Mouse (Mus musculus) cerebellum, adult 8-10 months (tissue): ENCODE results near the gene Atg9a.

Experiments used
- DNase-seq: peaks from one replicate; pipeline ENCODE4 v3.0.0; 2022

Atg9a gene

DNA sequence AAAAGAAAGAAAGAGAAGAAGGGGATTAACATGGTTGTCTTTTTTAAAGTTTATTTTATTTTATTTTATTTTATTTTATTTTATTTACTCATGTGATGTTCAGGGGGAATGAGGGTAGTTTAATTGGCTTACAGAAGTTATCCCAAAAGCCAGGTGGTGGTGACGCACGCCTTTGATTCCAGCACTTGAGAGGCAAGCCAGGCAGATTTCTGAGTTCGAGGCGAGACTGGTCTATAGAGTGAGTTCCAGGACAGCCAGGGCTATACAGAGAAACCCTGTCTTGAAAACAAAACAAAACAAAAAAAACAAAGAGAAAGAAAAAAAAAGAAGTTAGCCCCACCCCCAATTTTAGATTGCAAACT lies 31.8 kb downstream of the Atg9a start:
- no peak for DNase-seq

DNA sequence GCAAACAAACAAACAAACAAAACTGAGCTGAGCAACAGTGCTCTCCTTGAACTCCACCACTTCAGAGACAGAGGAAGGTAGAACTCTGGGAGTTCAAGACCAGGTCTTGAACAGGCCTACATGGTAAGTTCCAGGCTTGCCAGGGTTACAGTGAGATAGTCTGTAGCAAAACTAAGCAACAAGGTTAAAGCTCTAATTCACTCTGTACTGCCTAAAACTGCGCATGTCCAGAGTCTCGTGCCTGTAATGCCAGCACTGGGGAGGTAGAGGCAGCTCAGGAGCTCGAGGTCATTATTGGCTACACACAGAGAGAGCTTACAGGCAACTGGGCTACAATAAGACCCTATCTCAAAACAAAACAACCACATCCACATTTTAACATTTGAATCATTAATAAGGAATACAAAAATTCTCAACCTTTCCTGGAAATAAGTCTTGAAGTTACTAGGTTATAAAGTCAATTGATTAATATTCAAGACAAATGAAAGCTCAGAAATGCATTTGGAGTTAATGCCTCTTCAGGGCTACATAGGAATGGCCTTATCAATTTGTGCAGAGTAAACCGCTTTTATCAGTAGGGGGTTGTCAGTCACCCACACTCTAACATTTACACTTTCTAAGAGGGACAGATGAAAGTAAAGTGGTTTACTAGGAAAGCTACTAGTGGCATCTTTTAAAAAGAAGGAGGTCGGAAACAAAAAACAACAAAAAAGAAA lies 32.3 kb downstream of the Atg9a start:
- no peak for DNase-seq

DNA sequence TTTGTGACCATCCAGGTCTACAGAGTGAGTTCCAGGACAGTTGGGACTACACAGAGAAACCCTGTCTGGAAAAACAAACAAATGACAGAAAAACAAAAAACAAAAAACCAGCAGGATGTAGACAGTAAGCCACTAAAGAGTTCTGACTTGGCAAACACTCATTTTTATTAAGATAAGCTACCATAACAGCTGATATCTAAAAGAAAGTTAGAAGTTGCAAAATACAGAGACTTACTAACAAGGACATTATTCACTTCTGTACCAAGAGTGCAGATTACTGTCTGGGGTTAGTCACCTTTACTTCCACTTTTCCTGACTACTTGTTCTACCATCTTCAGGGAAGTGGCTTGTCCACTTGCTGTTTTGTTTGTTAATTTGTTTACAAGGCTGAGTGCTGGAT lies 33.0 kb downstream of the Atg9a start:
- no peak for DNase-seq

DNA sequence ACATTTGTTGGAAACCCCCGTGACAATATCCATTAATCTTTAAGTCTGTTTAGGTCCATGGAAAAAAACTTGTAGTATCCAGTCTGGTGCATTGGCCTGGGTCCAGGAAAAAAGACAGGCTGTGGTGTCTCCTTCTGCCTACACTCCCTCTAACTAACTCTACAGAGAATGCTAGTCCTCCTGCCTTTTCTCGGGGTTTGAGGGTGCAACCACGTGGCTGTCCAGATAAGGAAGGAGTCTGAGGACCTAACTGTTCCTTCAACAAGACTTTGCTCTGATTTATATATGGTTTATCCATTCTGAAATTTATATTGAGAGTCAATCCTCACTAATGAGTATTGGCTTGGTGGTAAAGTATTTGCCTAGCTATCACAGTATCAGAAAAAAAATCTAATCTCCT lies 36.2 kb downstream of the Atg9a start:
- DNase-seq, result no peak

DNA sequence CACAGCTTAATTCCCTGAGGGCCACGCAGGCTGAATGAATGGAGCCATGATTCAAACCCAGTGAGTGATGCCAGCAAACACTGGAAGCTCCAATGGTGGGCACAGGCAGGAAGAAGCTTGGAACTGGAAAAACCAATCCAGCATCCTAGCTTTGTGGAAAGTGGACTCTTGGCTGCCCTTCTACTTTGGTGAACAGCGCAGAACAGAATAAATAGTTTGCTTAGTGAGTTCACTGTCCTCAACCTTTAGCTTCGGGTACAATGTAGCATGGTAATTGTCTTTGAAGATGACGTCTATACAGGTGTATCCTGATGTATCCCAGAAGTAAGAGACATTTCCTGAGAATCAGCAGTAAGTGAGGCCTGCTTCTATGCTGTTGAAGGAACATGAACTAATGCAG lies 43.3 kb downstream of the Atg9a start:
- DNase-seq, result no peak

DNA sequence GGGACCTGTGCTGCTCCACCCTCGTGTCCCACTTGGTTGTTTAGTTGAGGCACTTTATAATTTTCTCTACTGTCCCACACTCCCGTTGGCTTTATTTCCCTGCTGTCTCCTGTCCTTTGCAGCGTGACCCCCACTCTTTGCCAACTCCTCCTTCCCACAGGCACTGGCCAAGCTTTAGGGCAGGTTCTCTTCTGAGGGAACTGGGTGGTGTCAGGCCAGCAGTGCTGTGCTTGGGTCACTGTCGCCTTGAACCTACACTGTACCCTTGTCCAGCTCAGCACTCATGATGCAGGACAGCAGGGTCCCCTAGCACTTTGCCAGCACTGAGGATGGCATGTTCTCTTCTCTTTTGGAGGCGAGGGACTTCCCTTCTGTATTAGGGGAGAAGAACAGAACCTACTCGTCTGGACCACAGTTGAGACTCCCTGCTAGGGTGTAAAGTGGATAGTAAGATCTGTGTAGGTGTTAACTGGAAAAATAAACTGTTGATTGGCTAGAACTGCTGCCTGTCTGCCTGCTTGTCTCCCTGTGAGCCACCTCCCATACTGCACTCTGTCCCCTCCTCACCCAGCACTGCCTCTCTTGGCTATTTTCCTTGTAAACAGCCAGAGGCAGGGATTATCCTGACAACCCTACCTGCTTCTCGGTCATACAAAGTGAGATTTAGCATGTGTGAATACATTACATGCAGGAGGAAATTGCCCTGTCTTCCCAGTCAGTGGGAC lies 44.4 kb downstream of the Atg9a start:
- DNase-seq, result no peak

DNA sequence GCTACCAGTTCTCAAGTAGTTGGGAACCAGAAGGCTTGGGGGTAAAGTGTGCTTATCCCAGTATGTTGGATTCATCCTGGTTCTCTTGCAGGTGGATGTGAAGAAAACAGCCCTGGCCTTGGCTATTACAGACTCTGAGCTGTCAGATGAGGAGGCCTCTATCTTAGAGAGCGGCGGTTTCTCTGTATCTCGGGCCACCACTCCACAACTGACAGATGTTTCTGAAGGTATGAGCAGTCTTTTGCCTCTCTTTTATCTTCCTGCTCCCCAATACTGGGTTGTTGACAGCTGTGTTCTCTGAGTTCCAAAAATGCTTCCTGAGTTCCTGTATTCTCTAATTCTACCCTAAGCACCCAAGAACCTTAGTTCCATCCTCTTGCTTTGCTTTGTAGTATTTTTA lies 46.4 kb downstream of the Atg9a start:
- no peak for DNase-seq

DNA sequence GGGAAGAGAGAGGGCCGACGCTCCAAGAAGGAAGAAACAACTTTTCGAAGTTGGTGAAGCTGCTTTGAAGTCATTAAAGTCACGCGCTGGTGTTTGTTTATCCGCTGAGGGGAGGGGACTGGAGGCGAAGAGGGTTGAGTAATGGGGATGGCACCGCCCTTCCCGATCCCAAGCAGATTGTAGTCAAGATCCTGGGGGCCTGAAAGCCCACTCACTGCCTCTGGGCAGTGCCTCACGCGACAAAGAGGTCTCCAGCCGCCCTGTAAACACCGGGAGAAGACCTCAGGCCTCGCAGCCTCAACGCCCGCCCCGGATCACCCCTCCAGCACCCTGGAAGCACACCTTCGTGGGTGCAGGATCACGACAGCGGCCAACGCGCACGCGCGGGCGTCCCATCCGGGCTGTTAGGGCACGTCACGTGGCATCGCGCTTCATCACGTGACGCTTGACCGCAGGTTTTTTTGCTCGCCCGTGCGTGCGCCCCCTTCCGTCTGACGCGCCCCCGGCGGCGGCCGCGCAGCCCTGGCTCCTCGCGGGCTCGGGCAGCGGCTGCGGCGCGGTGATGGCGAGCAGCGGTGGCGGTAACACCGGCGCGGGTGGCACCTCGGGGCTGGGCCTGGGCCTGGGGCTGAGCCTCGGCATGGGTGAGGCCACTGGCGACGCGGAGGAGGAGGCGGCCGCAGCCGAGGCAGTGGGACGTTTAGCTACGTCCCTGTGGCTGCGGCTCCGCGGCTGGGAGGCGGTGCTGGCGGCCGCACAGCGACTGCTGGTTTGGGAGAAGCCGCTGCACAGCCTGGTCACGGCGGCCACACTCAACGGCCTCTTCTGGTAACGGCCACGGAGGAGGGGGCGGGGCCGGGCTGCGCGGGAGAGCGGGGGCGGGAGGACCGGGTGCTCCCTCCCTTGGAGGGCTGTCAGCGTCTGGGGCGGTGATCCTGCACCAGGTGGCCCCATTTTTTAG lies 49.4 kb downstream of the Atg9a start, which contains the start of the genes Cnppd1 and Retreg2:
Gene Cnppd1, minus strand, starts transcription at position 411 of the 961 bp plus-strand sequence.
Gene Retreg2, plus strand, starts transcription at position 478 of the 961 bp plus-strand sequence.
- DNase-seq, result peak; percentile 96

DNA sequence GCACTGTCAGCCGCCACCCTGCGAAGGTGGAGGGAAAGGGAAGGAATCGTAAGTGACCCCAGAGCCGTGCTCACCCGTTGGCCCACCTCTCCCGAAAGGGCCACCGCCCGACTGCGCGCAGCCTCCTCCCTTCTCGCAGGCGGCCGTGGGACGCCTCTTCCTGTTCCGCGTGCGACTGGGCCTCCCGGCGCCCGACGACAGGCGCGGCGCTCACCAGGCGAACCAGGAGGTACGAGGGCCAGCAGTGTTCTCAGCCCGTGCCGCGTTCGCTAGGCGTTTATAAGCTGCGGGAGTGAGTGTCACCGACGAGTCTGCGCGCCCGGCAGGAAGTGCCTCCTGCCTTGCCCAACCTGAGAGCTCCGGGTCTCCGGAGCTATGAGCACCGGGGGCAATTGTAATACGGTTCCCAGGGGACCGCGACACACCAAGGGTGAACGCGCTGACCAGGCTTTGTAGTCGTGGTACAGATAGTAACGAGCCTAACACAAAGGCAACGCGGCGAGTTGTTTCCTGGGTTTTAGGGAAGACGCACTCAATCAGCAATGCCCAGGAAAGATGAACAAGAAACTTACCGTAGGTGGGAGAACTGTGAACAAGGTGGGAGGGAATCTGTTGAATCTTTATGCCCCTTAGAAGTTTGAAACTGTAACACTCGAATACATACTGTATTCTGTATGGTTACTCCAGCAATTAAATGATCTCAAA lies 50.4 kb downstream of the Atg9a start:
- peak; percentile 48 for DNase-seq

DNA sequence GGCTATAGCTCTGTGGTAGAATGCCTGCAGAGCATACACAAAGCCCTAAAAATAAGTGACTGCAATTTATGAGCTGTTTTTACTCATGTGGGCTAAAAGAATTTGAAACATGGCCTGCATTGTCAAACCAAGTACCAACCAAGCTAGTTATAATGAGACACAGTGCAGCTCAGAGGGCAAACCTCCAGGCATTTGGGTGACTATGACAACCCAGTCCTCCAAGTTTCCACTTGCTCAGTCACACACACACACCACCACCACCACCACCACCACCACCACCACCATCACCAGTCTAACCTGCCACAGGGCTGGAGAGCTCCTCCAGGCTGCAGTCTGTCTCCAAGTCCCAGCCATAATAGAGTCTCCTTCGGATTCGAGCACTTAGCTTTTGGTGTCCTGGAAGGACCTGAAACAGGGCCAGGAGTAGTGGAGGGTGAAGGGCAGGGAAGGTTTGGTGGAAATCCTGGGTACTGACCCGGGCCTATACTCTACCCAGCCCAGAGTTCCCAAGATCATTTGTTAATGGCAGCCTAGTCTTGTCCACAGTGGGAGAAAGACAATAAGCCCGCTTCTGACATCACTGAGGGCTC lies 51.3 kb downstream of the Atg9a start:
- no peak for DNase-seq

DNA sequence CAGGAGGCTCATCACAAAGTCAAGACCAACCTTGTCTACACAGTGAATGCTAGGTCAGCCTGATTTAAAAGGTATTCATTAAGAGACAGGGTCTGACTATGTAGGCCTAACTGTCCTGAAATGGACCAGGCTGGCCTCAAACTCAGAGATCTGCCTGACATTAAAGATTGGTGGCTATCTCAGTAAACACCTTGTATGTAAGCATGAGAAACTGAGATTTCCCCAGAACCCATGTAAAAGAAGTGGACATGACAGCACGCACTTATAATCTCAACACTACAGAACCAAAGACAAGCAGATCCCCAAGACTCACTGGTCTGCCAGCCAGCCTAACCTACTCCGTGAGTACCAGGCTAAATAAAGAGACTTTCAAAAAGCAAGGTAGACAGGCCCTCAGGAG lies 53.5 kb downstream of the Atg9a start:
- no peak for DNase-seq

DNA sequence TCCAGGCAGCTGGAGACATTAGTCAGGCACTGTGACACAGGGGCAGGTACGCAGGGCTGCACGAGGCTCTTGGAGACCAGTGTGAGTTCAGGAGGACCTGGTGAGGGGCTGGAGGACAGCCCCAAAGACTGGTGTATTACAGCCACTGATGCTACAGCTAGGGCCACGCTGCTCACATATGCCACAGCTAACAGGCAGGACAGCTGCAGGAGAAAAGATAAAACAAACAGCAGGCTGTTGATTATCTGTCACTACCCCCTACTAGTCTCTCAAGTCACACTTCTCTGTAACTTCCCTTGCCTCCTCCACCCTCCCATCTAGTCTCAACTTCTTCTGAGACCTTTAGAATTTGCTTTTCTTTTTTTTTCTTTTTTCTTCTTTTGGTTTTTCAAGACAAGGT lies 55.3 kb downstream of the Atg9a start:
- DNase-seq, result no peak

DNA sequence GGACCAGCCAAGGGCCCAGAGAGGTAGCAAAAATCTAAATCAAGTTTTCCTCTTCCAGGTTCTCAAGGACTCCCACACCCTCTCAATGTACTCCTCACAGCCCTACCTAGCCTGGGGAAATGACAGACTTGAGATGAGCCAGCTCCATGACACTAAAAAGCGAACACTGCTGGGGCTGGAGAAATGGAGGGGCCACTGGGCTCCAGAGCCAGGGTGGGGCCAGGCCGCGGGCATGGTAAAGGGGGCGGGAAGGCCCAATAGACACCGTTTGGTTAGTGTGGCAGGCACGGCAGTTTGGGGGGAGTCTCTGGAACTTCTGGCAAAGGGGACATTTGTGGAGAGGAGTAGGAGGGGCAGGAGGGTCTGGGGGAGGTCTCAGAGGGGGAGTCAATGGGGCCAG lies 55.7 kb downstream of the Atg9a start:
- DNase-seq, result no peak

DNA sequence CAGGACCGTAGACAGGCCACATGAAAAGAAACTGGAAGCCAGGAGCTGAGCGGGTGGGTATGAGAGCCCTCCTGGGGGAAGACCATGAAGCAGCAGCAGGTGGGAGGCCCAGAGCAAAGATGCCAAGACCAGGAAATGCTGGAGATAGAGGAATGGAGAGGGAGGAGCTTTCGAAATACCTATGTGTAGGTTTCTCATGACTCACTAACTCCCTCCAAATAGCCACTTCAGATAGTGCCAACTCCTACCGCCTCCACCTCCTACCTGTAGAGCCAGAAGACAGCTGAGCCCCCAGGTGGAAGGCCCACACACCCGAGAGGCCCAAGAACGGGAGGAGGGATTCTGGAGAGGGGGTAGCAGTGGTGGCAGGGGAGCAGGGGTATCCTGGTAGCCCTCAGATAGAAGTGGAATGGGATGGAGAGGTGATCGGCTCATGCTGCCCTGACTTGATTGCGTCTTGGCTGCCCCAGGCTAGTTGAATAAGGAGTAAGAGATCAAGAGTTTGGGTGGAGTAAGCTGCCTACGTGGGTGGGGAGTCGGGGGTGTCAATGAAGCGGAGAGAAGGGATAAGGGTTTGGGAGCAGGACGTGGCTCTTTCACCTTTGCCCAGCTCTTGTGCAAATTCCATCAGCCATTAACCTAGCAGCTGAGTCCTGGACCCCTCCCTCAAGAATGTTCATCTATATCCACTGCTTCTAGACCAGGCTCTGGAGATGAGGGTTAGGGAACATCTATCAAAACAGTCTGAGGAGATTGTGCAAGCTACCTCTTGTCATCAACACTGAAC lies 58.4 kb downstream of the Atg9a start, which contains the start of gene Slc23a3:
Gene Slc23a3, minus strand, starts transcription at position 470 of the 787 bp plus-strand sequence.
- no peak for DNase-seq
